In the genomic region with DNA sequence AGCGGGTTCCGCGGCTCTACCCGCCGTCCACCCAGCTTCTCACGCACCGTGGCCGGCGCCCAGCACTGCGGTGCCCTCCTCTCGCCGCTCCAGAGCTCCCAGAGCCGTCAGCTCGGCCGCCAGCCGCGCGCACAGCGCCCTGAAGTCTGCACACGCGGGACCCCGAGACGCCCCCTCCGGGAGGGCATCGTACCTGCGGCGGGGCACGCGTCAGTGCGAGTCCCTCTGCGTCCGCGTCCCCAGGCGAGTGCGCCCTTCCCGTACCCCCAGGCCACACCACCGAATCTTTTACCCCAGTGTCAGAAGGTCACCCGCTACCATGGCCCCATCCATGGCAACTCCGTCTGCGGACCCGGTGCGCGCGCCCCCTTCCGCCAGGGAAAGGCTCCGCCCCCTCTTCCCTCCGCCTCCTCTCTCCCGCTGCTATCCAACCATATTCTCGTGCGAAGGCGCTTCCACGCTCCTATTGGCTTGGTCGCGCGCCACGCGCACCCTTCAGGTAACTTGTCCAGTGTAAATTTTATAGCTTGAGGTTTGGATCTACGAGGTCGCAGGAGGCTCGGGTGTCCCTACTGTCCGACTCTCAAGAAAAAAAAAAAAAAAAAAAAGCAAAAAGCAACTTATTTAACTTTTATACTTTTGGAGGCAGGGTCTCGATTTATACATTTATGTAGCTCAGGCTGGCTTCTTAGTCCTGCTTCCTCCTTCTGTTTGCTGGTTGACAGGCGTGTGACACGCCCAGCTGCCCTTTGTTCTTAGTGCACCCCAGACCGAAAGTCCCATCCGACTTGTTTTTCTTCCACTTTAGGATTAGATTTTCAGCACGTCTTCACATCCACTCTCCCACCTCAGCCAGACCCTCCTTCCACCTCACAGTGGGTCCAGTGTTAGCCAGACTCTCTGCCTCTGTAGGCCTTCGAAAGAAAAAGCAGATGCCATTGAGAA, we compare ENCODE assay signal across 8 mouse cellular contexts. TPM values are rescaled to one million over a fixed set of nuclear protein-coding genes. Genes with fewer than 3 reads are reported as not detected.
A peak's percentile ranks its signal among the peaks of the same experiment; 100 is the strongest.
DNase-seq lines count a peak whose midpoint lies in the region; ATAC-seq and TF ChIP-seq lines count a peak whose summit lies in the region.

A gene (minus strand): TSS at position 397 of the 945 bp plus-strand sequence.

- H3K4me2 ChIP-seq in kidney, embryonic 14.5 days (replicated peaks; ENCODE audit: low read depth, low read length), result peak within 1 kb of the TSS; percentile 98
- H3K4me2 ChIP-seq in limb, embryonic 15.5 days, result peak within 1 kb of the TSS; percentile 97
- peak within 1 kb of the TSS; percentile 89 for H3K4me2 ChIP-seq in midbrain, postnatal 0 days (ENCODE audit: low read depth, low read length, poor library complexity, severe bottlenecking)

- H3K27me3 ChIP-seq in kidney, embryonic 14.5 days (ENCODE audit: control insufficient read depth, insufficient read depth, low read length), result 0 out of 2 replicates have a peak, but pooled peaks cover 4% of the 10 kb centered on the region
- peaks cover 24% of the 10 kb centered on the region for H3K27me3 ChIP-seq in limb, embryonic 15.5 days
- 0 out of 2 replicates have a peak, but pooled peaks cover 5% of the 10 kb centered on the region for H3K27me3 ChIP-seq in midbrain, postnatal 0 days (ENCODE audit: insufficient read depth, low read length)

- peak within 1 kb of the TSS; percentile 50 for H3K27ac ChIP-seq in bone marrow macrophage, adult 2 months (ENCODE audit: insufficient read depth, low read depth, low read length)
- H3K27ac ChIP-seq in embryonic fibroblast, embryonic 13.5 days (ENCODE audit: insufficient read depth, low read length), result 0 out of 2 replicates have a peak within 1 kb of the TSS, but pooled peaks have one; percentile 9
- H3K27ac ChIP-seq in kidney, embryonic 14.5 days (ENCODE audit: low read depth, low read length), result peak within 1 kb of the TSS; percentile 78
- peak within 1 kb of the TSS; percentile 88 for H3K27ac ChIP-seq in limb, embryonic 15.5 days
- peak within 1 kb of the TSS; percentile 86 for H3K27ac ChIP-seq in midbrain, postnatal 0 days (ENCODE audit: low read depth, low read length)

- H3K9me3 ChIP-seq in kidney, embryonic 14.5 days (ENCODE audit: control insufficient read depth, low read length), result no peaks in the 10 kb centered on the region
- 0 out of 2 replicates have a peak, but pooled peaks cover 4% of the 10 kb centered on the region for H3K9me3 ChIP-seq in limb, embryonic 15.5 days
- no peaks in the 10 kb centered on the region for H3K9me3 ChIP-seq in midbrain, postnatal 0 days (ENCODE audit: low read length)

- peak; percentile 84 for ATAC-seq in kidney, embryonic 14.5 days (ENCODE audit: low FRiP score, low TSS enrichment)
- peak; percentile 80 for ATAC-seq in limb, embryonic 15.5 days (ENCODE audit: insufficient number of reproducible peaks, low FRiP score, low TSS enrichment, low read depth)
- peak; percentile 85 for ATAC-seq in midbrain, postnatal 0 days (ENCODE audit: low FRiP score)

- TF ChIP-seq CTCF in bone marrow macrophage, adult 2 months (IDR thresholded peaks at IDR 0.05; ENCODE audit: low read depth, low read length), result no peak; the same call in 1 of the 2 replicates
- no peak for TF ChIP-seq CTCF in embryonic fibroblast, embryonic 13.5 days (IDR thresholded peaks at IDR 0.05; ENCODE audit: borderline replicate concordance, insufficient read depth, low read length)
- peak; percentile 70 for TF ChIP-seq CTCF in midbrain, postnatal 0 days (IDR thresholded peaks at IDR 0.05)

- peak; percentile 70 to 72 for DNase-seq in B cell, adult 2 months
- peak; percentile 83 to 84 for DNase-seq in heart, adult 9 months (ENCODE audit: low spot score in 2 of 2)
- DNase-seq in midbrain, postnatal 0 days (ENCODE audit: low spot score), result peak; percentile 90
- peak; percentile 68 to 69 for DNase-seq in spleen, postnatal 36 days (ENCODE audit: low spot score in 2 of 2)

- peak within 1 kb of the TSS; percentile 86 for H3K4me3 ChIP-seq in bone marrow macrophage, adult 2 months (ENCODE audit: insufficient read depth, low read length)
- H3K4me3 ChIP-seq in embryonic fibroblast, embryonic 13.5 days (ENCODE audit: insufficient read depth, low read length), result peak within 1 kb of the TSS; percentile 75
- H3K4me3 ChIP-seq in kidney, embryonic 14.5 days (ENCODE audit: low read length), result peak within 1 kb of the TSS; percentile 88
- H3K4me3 ChIP-seq in limb, embryonic 15.5 days, result peak within 1 kb of the TSS; percentile 88
- peak within 1 kb of the TSS; percentile 74 for H3K4me3 ChIP-seq in midbrain, postnatal 0 days (ENCODE audit: low read depth, low read length)

- peaks cover 8% of the 10 kb centered on the region; the same call in 1 of the 2 replicates for H3K4me1 ChIP-seq in bone marrow macrophage, adult 2 months (ENCODE audit: control insufficient read depth, insufficient read depth, low read length)
- H3K4me1 ChIP-seq in embryonic fibroblast, embryonic 13.5 days (ENCODE audit: control insufficient read depth, insufficient read depth, low read length), result no peaks in the 10 kb centered on the region
- H3K4me1 ChIP-seq in kidney, embryonic 14.5 days (ENCODE audit: control insufficient read depth, insufficient read depth, low read length), result no peaks in the 10 kb centered on the region
- peaks cover 12% of the 10 kb centered on the region for H3K4me1 ChIP-seq in limb, embryonic 15.5 days
- no peaks in the 10 kb centered on the region for H3K4me1 ChIP-seq in midbrain, postnatal 0 days (ENCODE audit: insufficient read depth, low read length)

- 4% methylated on average over 63 of the region's 68 CpGs for WGBS in kidney, embryonic 14.5 days
- 3% methylated on average over 59 of the region's 68 CpGs for WGBS in limb, embryonic 15.5 days
- WGBS in midbrain, postnatal 0 days, result 4% methylated on average over 54 of the region's 68 CpGs

- H3K36me3 ChIP-seq in kidney, embryonic 14.5 days (ENCODE audit: control insufficient read depth, insufficient read depth, low read length), result no peaks in the 10 kb centered on the region
- peaks cover 3% of the 10 kb centered on the region; the same call in 1 of the 2 replicates for H3K36me3 ChIP-seq in limb, embryonic 15.5 days
- H3K36me3 ChIP-seq in midbrain, postnatal 0 days (ENCODE audit: insufficient read depth, low read length), result peaks cover 5% of the 10 kb centered on the region; the same call in 1 of the 2 replicates

- peak within 1 kb of the TSS; percentile 77 for H3K9ac ChIP-seq in kidney, embryonic 14.5 days (ENCODE audit: low read depth, low read length)
- peak within 1 kb of the TSS; percentile 51 for H3K9ac ChIP-seq in limb, embryonic 15.5 days
- peak within 1 kb of the TSS; percentile 78 for H3K9ac ChIP-seq in midbrain, postnatal 0 days (replicated peaks; ENCODE audit: low read length, poor library complexity, severe bottlenecking)

- no peak for TF ChIP-seq POLR2A in bone marrow macrophage, adult 2 months (IDR thresholded peaks at IDR 0.05; ENCODE audit: borderline replicate concordance, low read depth, low read length)
- TF ChIP-seq POLR2A in embryonic fibroblast, embryonic 13.5 days (IDR thresholded peaks at IDR 0.05; ENCODE audit: low read depth, low read length), result peak; percentile 61; the same call in 1 of the 2 replicates

RNA-seq across cellular contexts. Expression of the gene that starts here (rescaled TPM):
- polyA plus RNA-seq in bone marrow macrophage, adult 2 months (2012; ENCODE audit: insufficient read depth, insufficient read length, missing spikeins), result 30.1 and 32.3 TPM in 2 replicates
- polyA plus RNA-seq in embryonic fibroblast, embryonic 13.5 days (2011; ENCODE audit: insufficient read length, low read depth, missing spikeins), result 5.5 and 5.9 TPM in 2 replicates
- 12.2 and 13.9 TPM in 2 replicates for polyA plus RNA-seq in kidney, embryonic 14.5 days (2014; fragmentation: Nextera tagmentation; extraction: Ambion mirVana)
- polyA plus RNA-seq in limb, embryonic 15.5 days (2015; fragmentation: Nextera tagmentation; extraction: Ambion mirVana), result 19.7 and 22.1 TPM in 2 replicates
- 27.5 and 32.9 TPM in 2 replicates for total RNA-seq in midbrain, postnatal 0 days (2014; rRNA removed)
- polyA plus RNA-seq in midbrain, postnatal 0 days (2015; fragmentation: Nextera tagmentation; extraction: Ambion mirVana), result 37.9 and 38.0 TPM in 2 replicates

Comparison
In these comparisons a context has a peak if more than half of its experiments do, and no peak if none do; other contexts are left out.
1. Peak in every context shown above with its lines: DNase-seq, ATAC-seq, H3K4me3 ChIP-seq and H3K27ac ChIP-seq.
2. H3K27ac ChIP-seq: peak in every context shown above with its lines; median percentile 88 in limb, embryonic 15.5 days; 86 in midbrain, postnatal 0 days; 78 in kidney, embryonic 14.5 days; 50 in bone marrow macrophage, adult 2 months; 9 in embryonic fibroblast, embryonic 13.5 days.